Mouse (Mus musculus) bone marrow macrophage, adult 2 months (primary cell): Measurements from ENCODE around the gene Nmnat2. TPM values are rescaled to one million over a fixed set of nuclear protein-coding genes. Genes with fewer than 3 reads are reported as not detected.

Source experiments
- H3K27ac ChIP-seq: 2 replicates; pipeline ENCODE4 v1.5.1; 2012; ENCODE audit warnings: low read depth, low read length; ENCODE audit not compliant: insufficient read depth
- H3K4me1 ChIP-seq: 2 replicates; pipeline ENCODE4 v1.6.1; 2012; ENCODE audit warnings: low read length; ENCODE audit not compliant: control insufficient read depth, insufficient read depth
- H3K4me3 ChIP-seq: 2 replicates; pipeline ENCODE4 v1.5.1; 2012; ENCODE audit warnings: mild to moderate bottlenecking, low read length, moderate library complexity; ENCODE audit not compliant: insufficient read depth
- CTCF ChIP-seq: IDR thresholded peaks from 2 replicates; pipeline ENCODE4 v1.5.1; 2012; ENCODE audit warnings: low read depth, mild to moderate bottlenecking, low read length, moderate library complexity
- POLR2A ChIP-seq: IDR thresholded peaks from 2 replicates; pipeline ENCODE4 v1.6.1; 2012; ENCODE audit warnings: mild to moderate bottlenecking, low read depth, low read length, borderline replicate concordance
- polyA plus RNA-seq: library from polyadenylated mRNA; stranded (reverse); fragments of >200 nt; gene quantifications from 2 replicates; pipeline ENCODE4 v1.2.4, GENCODE M21; 2012; ENCODE audit not compliant: missing spikeins, insufficient read depth, insufficient read length

Gene Nmnat2
- polyA plus RNA-seq, 1 experiment, result not detected

GRCm38 (mm10) chr1:153129992-153130713 lies 175.4 kb downstream of the Nmnat2 start:
- peaks cover 6% of the 10 kb centered on the region; the same call in 1 of the 2 replicates for H3K4me1 ChIP-seq
- no peak overlapping the region for H3K4me3 ChIP-seq
- TF ChIP-seq POLR2A (no peak), CTCF (no peak)
- H3K27ac ChIP-seq, result no peak overlapping the region

GRCm38 (mm10) chr1:153133865-153134781 lies 179.3 kb downstream of the Nmnat2 start:
- Histone ChIP-seq H3K27ac (no peak overlapping the region), H3K4me3 (no peak overlapping the region), H3K4me1 (peaks cover 2% of the 10 kb centered on the region; the same call in 1 of the 2 replicates)

GRCm38 (mm10) chr1:153136647-153137046 lies 181.9 kb downstream of the Nmnat2 start:
- Histone ChIP-seq H3K27ac (no peak overlapping the region), H3K4me1 (no peaks in the 10 kb centered on the region), H3K4me3 (no peak overlapping the region)
- no peak for TF ChIP-seq CTCF
- no peak for TF ChIP-seq POLR2A

More at GRCm38 (mm10) chr1:153133865-153134781, 179.3 kb downstream of the Nmnat2 start:
- no peak for TF ChIP-seq CTCF
- TF ChIP-seq POLR2A, result no peak

GRCm38 (mm10) chr1:153138486-153138885 lies 183.7 kb downstream of the Nmnat2 start:
- no peak overlapping the region for H3K27ac ChIP-seq
- TF ChIP-seq POLR2A, result no peak
- TF ChIP-seq CTCF, result no peak
- no peaks in the 10 kb centered on the region for H3K4me1 ChIP-seq
- H3K4me3 ChIP-seq, result no peak overlapping the region

GRCm38 (mm10) chr1:153139635-153140034 lies 184.8 kb downstream of the Nmnat2 start:
- no peak for TF ChIP-seq CTCF
- H3K4me3 ChIP-seq, result no peak overlapping the region
- no peaks in the 10 kb centered on the region for H3K4me1 ChIP-seq
- no peak overlapping the region for H3K27ac ChIP-seq

GRCm38 (mm10) chr1:153140265-153140664 lies 185.5 kb downstream of the Nmnat2 start:
- Histone ChIP-seq H3K4me1 (no peaks in the 10 kb centered on the region), H3K4me3 (no peak overlapping the region), H3K27ac (no peak overlapping the region)
- TF ChIP-seq POLR2A (no peak), CTCF (no peak)

- TF ChIP-seq CTCF (no peak), POLR2A (no peak)
- Histone ChIP-seq H3K4me3 (no peak overlapping the region), H3K4me1 (no peaks in the 10 kb centered on the region), H3K27ac (no peak overlapping the region)
These were observed 186.0 kb downstream of the Nmnat2 start for GRCm38 (mm10) chr1:153140747-153141228.

GRCm38 (mm10) chr1:153144021-153144420 lies 189.2 kb downstream of the Nmnat2 start:
- Histone ChIP-seq H3K4me3 (no peak overlapping the region), H3K27ac (no peak overlapping the region), H3K4me1 (no peaks in the 10 kb centered on the region)
- TF ChIP-seq CTCF, result no peak
- TF ChIP-seq POLR2A, result no peak

- Histone ChIP-seq H3K4me3 (no peak overlapping the region), H3K27ac (no peak overlapping the region), H3K4me1 (no peaks in the 10 kb centered on the region)
- TF ChIP-seq CTCF (no peak), POLR2A (no peak)
These were observed 191.0 kb downstream of the Nmnat2 start for GRCm38 (mm10) chr1:153145791-153146190.
